Mouse (Mus musculus) CH12.LX (cell line): ENCODE measurements around the gene Pfkp. TPM values are rescaled to one million over a fixed set of nuclear protein-coding genes. Genes with fewer than 3 reads are reported as not detected.

Experiments used
- DNase-seq: peaks from one replicate; pipeline ENCODE4 v3.0.0-alpha.2; 2013; ENCODE audit errors: extremely low read depth
- H3K27ac ChIP-seq: 2 replicates; pipeline ENCODE4 v1.5.1; 2012; ENCODE audit warnings: low read depth, mild to moderate bottlenecking, control low read depth, moderate library complexity; ENCODE audit not compliant: insufficient read depth
- H3K27me3 ChIP-seq: replicated peaks from 2 replicates; pipeline ENCODE3; 2012; ENCODE audit warnings: inconsistent platforms
- H3K36me3 ChIP-seq, 2 experiments: replicated peaks in 1 of 2; 2 replicates each; pipeline versions ENCODE3 to v1.6.1; 2012; ENCODE audit warnings: inconsistent platforms in 1 of 2, low read length in 1 of 2, mild to moderate bottlenecking in 1 of 2, mixed read lengths in 1 of 2, moderate library complexity in 1 of 2; ENCODE audit not compliant: control insufficient read depth in 1 of 2, insufficient read depth in 1 of 2
- H3K4me1 ChIP-seq, 2 experiments: 2 replicates each; pipeline ENCODE4 v1.6.1; 2012; ENCODE audit warnings: inconsistent platforms in 1 of 2, moderate library complexity in 1 of 2; ENCODE audit not compliant: insufficient read depth in 2 of 2, control insufficient read depth in 1 of 2
- H3K4me2 ChIP-seq: 2 replicates; pipeline ENCODE4 v1.6.1; 2012; ENCODE audit warnings: low read depth, mild to moderate bottlenecking, control low read depth; ENCODE audit not compliant: poor library complexity, insufficient read depth, severe bottlenecking
- H3K4me3 ChIP-seq, 3 experiments: fragments of 150-350 bp in 1 of 3; sonication (generic) in 1 of 3; replicated peaks in 1 of 3; 2 replicates each; pipeline versions ENCODE3 to v1.5.1; 2011 to 2012; ENCODE audit warnings: low read depth in 2 of 3, low read length in 2 of 3, mild to moderate bottlenecking in 2 of 3, moderate library complexity in 2 of 3, control low read depth in 1 of 3, improper control_type of control experiment in 1 of 3, inconsistent platforms in 1 of 3, mixed read lengths in 1 of 3; ENCODE audit not compliant: poor library complexity in 1 of 3
- H3K79me2 ChIP-seq: replicated peaks from 2 replicates; pipeline ENCODE4 v1.6.1; 2012; ENCODE audit warnings: mild to moderate bottlenecking, moderate library complexity; ENCODE audit not compliant: control insufficient read depth, poor library complexity, insufficient read depth, severe bottlenecking; ENCODE audit errors: extremely low read depth
- H3K9ac ChIP-seq: 2 replicates; pipeline ENCODE4 v1.6.1; 2012; ENCODE audit warnings: low read depth, mild to moderate bottlenecking, control low read depth, moderate library complexity; ENCODE audit not compliant: insufficient read depth
- H3K9me3 ChIP-seq: replicated peaks from 2 replicates; pipeline ENCODE3; 2012; ENCODE audit warnings: low read length, inconsistent platforms, mixed read lengths
- CHD1 ChIP-seq: IDR thresholded peaks from 2 replicates; pipeline ENCODE4 v1.6.1; 2012; ENCODE audit warnings: low read depth, low read length, improper control_type of control experiment, inconsistent platforms
- CHD2 ChIP-seq: IDR thresholded peaks from 2 replicates; pipeline ENCODE4 v1.6.1; 2011; ENCODE audit warnings: low read length, improper control_type of control experiment
- CTCF ChIP-seq, 2 experiments: IDR thresholded peaks in 1 of 2; conservative IDR thresholded peaks in 1 of 2; 2 replicates each; pipeline ENCODE4 v1.5.1; 2011 to 2012; ENCODE audit warnings: low read depth in 2 of 2, low read length in 2 of 2, improper control_type of control experiment in 1 of 2, inconsistent platforms in 1 of 2, mild to moderate bottlenecking in 1 of 2, moderate library complexity in 1 of 2
- EP300 ChIP-seq: IDR thresholded peaks from 2 replicates; pipeline ENCODE4 v1.6.1; 2011; ENCODE audit warnings: low read length, improper control_type of control experiment
- HCFC1 ChIP-seq: IDR thresholded peaks from 2 replicates; pipeline ENCODE4 v1.6.1; 2012; ENCODE audit warnings: low read depth, mild to moderate bottlenecking, inconsistent platforms, low read length, improper control_type of control experiment
- MAX ChIP-seq: IDR thresholded peaks from 2 replicates; pipeline ENCODE4 v1.6.1; 2011; ENCODE audit warnings: low read length, improper control_type of control experiment
- MEF2A ChIP-seq: IDR thresholded peaks from 2 replicates; pipeline ENCODE4 v1.6.1; 2014; ENCODE audit warnings: low read depth, mild to moderate bottlenecking, inconsistent platforms, low read length, improper control_type of control experiment, borderline replicate concordance
- MYC ChIP-seq: IDR thresholded peaks from 2 replicates; pipeline ENCODE4 v1.6.1; 2011; ENCODE audit warnings: low read depth, mild to moderate bottlenecking, improper control_type of control experiment, low read length
- NELFE ChIP-seq: IDR thresholded peaks from 2 replicates; pipeline ENCODE4 v1.6.1; 2011; ENCODE audit warnings: low read depth, low read length, improper control_type of control experiment
- POLR2A ChIP-seq: IDR thresholded peaks from 2 replicates; pipeline ENCODE4 v1.6.1; 2011; ENCODE audit warnings: low read depth, mild to moderate bottlenecking, improper control_type of control experiment, low read length
- TBP ChIP-seq: conservative IDR thresholded peaks from 2 replicates; pipeline ENCODE4 v1.6.1; 2011; ENCODE audit warnings: low read depth, low read length, improper control_type of control experiment
- dilution Hi-C: fragments of 300-500 bp; cut with MboI; formaldehyde crosslinking; loops from 2 replicates; pipeline ENCODE4 v1.14.3; 2020; ENCODE audit warnings: low sequenced_read_pairs; ENCODE audit not compliant: extremely low pct_unique_long_range_greater_than_20kb, extremely low pct_ligation_motif_present
- in situ Hi-C: fragments of 300-500 bp; cut with MboI; formaldehyde crosslinking; loops from 3 replicates; pipeline ENCODE4 v1.14.3; 2019; ENCODE audit warnings: low sequenced_read_pairs, low pct_ligation_motif_present, low pct_unique_long_range_greater_than_20kb, mixed read lengths
- polyA plus RNA-seq: library from polyadenylated mRNA; unstranded; fragments of >175 nt; gene quantifications from 2 replicates; pipeline ENCODE4 v1.2.1, GENCODE M21; 2012; ENCODE audit warnings: low read depth; ENCODE audit not compliant: insufficient read length
- total RNA-seq, 2 experiments: library from RNA; depleted of rRNA; stranded (reverse); fragments of 300-350 nt in 1 of 2; fragments of >200 nt in 1 of 2; gene quantifications; 2 replicates each; pipeline ENCODE4 v1.2.3; 2012 to 2014

The Pfkp gene
- total and polyA plus RNA-seq, 3 experiments, result 211 to 417 (median 239) TPM

- peak; percentile 92 for TF ChIP-seq MAX
- TF ChIP-seq MEF2A, result peak; percentile 44; the same call in 1 of the 2 replicates
- no peak for TF ChIP-seq HCFC1
- TF ChIP-seq CHD2, result peak; percentile 67; the same call in 1 of the 2 replicates
These were observed 16.1 kb downstream of the Pfkp start (continued) for GRCm38 (mm10) chr13:6632513-6632912.

GRCm38 (mm10) chr13:6631772-6632510, 16.6 kb downstream of the Pfkp start:
- Histone ChIP-seq H3K9ac (peak overlapping the region; percentile 87), H3K9me3 (no peaks in the 10 kb centered on the region), H3K27ac (peak overlapping the region; percentile 99), H3K79me2 (peaks cover 81% of the 10 kb centered on the region), H3K4me1 (peaks cover 9 to 74% of the 10 kb centered on the region in 2 experiments), H3K4me3 (peak overlapping the region; percentile 43 to 58 (median 55)), H3K36me3 (peaks cover 3 to 64% of the 10 kb centered on the region in 2 experiments), H3K4me2 (peak overlapping the region; percentile 92), H3K27me3 (no peaks in the 10 kb centered on the region)
- in situ Hi-C loops (loop anchor here (5.0 to 25.0 kb wide), 3 partner anchors 50 to 770 kb away; partner anchors contain the start of gene Klf6), dilution Hi-C loops (no loop called here)
- DNase-seq, result no peak
- TF ChIP-seq HCFC1 (no peak), EP300 (no peak), POLR2A (no peak), CHD1 (no peak; the same call in 1 of the 2 replicates), NELFE (0 out of 2 replicates have a peak, but pooled peaks have one; percentile 33), CTCF (conservative IDR thresholded peaks at IDR 0.05 in 1 of 2, IDR thresholded peaks at IDR 0.05 in 1 of 2; ENCODE audit: low read depth in 2 of 2, low read length in 2 of 2) (no peak), TBP (no peak)

DNA sequence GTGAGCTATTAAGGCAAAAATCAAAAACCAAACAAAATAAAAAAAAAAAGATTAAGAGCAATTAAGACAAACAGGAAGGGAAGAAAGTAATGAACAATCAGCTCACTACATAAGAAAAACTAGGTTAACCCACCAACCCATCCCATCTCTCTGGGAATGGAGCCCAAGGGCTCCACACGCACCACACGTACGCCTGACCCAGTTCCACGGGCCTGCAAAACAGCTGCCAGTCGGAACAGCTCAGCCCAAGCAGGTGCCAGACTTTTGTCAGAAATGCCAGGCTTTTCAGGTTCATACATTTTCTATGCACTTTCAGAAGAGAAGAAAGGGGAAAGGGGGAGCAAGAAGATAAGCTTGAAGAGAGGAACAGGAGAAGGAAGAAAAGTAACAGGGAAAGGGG, 17.9 kb downstream of the Pfkp start:
- Histone ChIP-seq H3K9ac (peak overlapping the region; percentile 56; the same call in 1 of the 2 replicates), H3K79me2 (peaks cover 90% of the 10 kb centered on the region), H3K27me3 (no peaks in the 10 kb centered on the region), H3K27ac (no peak overlapping the region), H3K4me2 (peak overlapping the region; percentile 92), H3K4me3 (peak overlapping the region in 1 of 3 experiments; percentile 29), H3K36me3 (peaks cover 3 to 72% of the 10 kb centered on the region in 2 experiments), H3K9me3 (no peaks in the 10 kb centered on the region), H3K4me1 (peaks cover 9 to 78% of the 10 kb centered on the region in 2 experiments)
- TF ChIP-seq MYC (no peak), MEF2A (no peak)
- in situ Hi-C loops (loop anchor here (5.0 to 25.0 kb wide), 3 partner anchors 48 to 768 kb away; partner anchors contain the start of gene Klf6), dilution Hi-C loops (no loop called here)
- DNase-seq, result no peak
